Mouse (Mus musculus) CH12F3 (cell line): ENCODE results near the gene Gm20388.

ENCODE experiments used
- in situ Hi-C: fragments of 300-500 bp; cut with MboI; formaldehyde crosslinking; loops from 2 replicates; pipeline ENCODE4 v1.14.3; 2020; ENCODE audit warnings: low sequenced_read_pairs

The Gm20388 gene

DNA sequence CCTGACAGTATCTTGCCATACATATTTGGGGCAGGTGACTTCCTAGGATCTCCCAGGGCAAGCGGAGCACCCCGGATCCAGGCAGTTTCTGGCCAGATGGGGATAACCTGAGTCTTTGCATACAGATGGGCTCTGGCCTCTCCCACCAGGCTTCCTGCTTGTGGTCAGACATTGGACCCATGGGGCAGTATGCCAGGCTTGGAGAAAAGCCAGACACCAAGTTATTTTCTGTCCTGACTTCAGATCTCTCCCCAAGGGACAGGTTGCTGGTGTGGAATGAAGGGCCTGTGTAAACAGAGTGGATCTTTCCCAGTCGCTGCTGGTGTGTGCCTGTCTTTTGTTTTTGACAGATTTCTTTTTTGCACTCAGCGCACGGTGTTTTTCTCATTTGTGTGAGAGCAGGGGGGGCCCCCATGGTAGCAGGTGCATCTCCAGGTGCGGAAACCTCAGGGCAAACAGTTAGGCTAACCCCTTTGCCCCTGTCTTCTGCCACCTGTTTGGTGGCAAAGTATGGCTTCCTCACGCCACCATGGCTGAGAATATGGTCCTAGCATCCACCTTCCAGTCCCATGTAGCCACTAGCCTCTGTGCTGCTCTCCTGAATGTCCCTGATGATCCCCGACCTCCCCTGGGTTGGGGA lies 632.9 kb downstream of the Gm20388 start:
- in situ Hi-C loops = no loop called here

DNA sequence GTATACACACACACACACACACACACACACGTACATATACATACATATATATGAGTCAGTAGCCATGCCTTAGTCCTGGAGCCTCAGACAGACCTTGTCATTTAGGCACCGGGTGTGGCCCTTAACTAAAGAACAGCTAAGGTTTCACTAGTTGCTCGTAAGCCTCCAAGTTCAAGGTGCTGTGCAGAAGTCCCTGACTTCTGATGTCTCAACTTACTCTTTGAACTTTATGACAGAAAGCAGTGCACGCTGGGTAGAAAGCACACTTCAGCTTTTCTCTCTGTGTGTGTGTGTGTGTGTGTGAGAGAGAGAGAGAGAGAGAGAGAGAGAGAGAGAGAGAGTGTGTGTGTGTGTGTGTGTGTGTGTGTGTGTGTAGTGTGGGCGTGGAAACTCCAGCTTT lies 633.5 kb downstream of the Gm20388 start:
- in situ Hi-C loops = no loop called here

DNA sequence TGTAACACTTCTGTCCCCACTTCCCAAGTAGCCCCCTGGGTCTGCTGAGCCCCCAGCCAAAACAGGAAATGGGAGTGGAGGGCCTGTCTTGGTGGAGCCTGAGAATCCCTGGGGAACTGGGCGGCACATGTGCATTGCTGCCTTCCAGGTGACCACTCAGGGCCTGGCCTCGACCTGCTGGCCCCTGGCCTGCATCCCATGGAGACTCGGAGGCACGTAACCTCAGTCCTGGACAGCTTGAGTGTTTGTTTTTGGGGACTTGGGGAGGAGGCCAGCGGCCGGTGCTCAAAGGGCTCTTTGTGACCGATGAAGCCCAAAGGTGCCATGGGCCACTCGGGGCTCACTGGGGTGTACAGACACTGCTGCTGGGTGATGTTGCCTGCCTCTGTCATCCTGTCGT lies 636.9 kb downstream of the Gm20388 start:
- in situ Hi-C loops = no loop called here

DNA sequence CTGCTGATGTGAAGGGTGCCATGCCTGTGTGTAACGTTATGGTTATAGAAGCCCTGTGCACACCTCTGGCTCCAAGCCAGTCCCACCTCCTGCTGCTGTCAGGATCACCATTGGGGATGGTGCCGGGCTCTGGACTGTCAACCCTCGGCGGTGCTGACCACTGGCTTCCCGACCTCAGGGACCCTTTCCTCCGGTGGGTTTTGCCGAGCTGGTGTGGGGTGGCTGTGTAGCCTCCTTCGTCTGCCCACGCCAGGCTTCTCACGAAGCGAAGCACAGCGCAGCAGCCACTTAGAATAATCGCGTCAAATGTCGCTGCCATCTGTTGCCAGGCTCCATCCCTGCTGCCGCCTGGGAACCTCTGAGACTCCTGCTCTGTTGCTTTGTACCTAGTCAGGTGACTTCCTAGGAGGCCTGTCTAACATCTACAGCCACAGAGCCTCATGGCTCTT lies 637.7 kb downstream of the Gm20388 start:
- in situ Hi-C loops = no loop called here

DNA sequence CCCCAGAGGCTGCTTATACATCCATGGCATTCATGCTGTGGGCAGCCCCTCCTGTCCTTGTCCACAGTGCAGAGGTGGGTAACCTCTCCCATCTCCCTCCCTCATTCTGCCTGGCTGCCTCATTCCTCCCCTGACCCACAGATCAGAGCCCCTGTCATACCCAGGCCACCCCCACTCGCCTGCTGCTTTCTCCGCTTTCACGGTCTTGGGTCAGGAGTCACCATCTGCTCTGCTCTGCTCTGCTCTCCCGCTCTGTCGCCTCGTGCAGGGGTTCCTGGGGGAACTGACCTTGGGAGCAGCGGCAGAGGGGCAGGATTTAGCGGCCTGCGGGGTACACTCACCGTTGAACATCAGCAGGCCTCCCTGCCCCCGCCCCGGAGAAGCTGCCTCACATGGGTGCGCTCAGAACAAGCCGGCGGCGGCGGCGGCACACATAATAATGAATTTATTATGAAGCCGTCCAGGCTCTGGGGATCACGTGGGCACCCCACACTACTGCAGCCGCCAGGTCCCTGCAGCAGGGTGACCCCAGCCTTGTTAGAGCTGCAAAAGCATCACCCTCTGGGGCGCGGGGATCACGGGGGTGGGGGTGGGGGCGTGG lies 638.8 kb downstream of the Gm20388 start:
- in situ Hi-C loops = no loop called here

DNA sequence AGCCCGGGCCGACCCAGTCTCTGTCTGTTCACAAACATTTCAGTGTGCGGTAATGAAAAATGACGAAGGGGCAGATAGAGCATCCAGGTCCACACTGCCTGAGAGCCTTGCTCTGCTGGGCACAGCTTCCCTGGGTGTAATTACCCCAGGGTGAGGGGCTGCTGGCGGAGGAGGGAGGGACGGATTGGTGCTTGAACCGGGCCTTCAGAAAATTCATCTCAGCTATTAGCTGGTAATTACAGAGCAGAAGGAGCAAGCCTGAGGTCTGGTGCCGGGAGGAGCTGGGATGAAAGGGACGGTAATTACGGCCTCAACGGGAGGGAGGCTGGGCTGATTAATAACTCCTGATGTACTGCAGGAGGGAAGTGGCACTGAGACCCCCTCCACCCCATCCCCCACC lies 639.3 kb downstream of the Gm20388 start:
- in situ Hi-C loops = no loop called here

DNA sequence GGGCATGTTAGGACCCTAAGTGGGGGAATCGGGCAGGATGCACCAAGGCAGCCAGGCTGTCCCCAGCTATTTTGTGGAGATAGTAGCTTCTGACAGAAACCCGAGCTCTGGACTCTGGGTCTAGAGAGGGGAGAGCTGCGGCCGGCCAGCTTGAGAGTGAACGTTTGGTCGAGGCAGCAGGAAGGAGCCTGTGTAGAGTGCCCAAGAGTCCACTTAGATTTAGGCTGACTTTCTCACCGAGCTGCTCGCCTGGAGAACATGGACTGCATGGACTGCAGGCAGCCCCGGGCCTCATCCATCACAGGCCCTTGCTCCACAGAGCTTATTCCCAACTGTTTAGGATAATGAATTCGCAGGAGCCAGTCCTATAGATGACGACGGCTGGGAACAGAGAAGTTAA lies 639.8 kb downstream of the Gm20388 start:
- in situ Hi-C loops = no loop called here

DNA sequence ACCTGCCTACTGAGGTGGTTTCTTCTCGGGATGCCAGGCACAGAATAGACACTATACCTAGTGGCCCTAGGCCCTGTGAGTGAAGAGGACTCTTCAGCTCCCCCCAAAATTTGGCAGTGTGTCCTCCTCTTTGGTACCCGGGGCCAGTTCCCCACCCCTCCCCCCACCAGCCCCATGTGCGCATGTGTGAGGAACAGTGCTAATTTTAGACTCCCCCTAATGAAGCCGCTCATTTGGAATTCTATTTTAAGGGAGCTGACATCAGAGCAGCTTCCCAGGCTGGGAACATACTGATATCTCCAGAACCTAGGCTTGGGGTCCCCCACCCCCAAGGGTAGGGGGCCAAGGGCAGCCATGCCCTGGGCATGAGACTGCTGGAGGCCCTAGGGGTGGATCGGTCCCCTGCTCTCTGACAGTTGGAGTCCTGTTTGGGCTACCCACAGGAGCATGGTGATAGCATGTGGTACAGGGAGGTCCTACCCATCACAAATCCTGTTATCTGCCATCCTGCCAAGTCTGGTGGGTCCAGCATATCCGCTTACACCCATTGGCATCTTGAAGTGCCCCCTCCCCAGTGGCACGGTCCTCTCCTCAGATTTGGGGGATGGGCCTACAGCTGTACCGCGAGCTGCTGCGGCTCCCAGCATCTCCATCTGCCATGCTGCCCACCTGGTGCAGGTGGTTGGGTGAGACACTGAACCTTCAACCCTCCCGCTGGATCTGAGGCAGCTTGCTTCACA lies 640.5 kb downstream of the Gm20388 start:
- in situ Hi-C loops = no loop called here

DNA sequence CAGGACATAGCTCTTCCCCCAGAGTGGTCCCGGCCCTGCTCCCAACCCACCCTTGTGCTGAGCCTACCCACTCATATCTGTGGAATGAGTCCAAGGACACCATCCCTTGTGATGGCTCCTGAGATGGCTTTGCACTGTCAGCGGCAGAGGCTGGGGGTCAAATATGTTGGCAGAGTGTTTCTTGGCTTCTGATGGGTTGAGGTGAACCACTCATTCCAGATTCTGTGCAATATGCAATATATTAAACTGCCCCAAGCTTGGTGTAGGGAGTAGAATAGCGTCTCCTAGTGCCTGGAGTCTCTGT lies 641.0 kb downstream of the Gm20388 start:
- in situ Hi-C loops = no loop called here

DNA sequence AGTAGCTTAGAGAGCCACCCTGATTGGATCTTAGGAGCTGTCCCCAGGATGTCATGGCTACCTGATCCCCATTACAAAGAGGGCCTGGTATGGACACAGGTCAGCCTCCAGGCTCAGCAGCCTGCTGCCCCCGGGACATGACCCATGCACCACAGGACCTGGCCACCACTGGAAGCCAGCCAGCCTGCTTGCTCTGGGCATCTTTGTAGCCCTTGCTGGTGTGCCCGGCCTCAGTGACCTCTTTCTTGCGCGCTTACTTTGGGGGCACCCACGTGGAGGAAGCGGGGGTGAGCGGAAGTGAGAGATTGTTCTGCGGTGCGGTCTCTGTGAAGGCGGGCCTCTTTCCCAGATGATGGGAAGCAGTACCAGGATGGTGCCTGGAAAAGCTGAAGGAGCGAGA lies 641.9 kb downstream of the Gm20388 start:
- in situ Hi-C loops = no loop called here

DNA sequence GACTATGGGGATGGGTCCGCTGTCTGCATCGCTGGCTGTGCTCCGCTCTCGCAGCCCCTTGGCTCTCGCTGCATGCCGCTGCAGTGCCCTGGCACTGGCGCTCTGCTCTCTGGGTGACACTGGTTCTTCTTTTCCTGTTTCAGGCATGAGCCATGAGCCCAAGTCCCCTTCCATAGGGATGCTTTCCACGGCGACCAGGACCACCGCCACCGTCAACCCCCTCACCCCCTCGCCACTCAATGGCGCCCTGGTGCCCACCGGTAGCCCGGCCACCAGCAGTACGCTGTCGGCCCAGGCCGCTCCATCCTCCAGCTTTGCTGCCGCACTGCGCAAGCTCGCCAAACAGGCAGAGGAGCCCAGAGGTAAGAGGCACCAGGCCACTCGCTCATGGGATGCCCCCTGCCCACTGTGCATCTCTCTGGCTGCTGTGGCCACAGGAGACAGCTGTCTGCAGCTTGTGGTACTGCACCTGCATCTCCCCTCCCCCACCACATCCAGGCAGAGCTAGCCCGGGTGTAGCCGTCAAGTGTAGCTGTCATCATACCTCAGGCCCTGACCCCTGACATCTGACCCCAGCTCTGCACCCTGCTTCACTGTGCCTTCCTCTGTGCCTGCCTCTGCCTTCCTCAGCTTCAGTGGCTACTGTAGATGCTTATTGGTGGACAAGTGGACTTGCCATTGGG lies 642.9 kb downstream of the Gm20388 start:
- in situ Hi-C loops = no loop called here

DNA sequence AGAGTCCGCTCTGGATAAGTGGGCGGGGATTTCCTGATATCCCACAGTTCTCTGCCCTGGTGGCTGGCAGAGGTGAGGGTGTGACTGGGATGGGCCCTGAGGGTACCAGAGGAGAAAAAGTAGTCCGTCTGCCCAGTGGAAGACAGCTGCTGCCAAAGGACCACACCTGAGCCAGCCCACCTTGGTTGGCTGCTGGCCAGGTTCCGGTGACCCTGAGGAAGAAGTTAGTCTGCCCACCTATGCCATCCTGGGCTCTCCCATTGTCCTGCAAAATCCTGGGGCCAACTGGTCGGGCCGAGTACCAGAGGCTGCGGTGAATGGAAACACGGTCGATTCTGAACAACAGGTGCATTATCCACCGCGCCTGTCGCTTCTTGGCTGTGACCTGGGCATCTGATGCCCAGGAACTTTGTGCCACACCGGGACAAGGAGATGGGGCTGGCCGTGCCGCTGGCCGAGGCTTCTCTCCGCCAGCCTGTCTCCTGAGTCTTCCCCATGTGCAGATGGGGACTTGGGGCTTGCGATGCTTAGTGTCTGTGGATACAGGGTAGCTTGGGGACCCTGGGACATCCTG lies 643.9 kb downstream of the Gm20388 start:
- in situ Hi-C loops = no loop called here

DNA sequence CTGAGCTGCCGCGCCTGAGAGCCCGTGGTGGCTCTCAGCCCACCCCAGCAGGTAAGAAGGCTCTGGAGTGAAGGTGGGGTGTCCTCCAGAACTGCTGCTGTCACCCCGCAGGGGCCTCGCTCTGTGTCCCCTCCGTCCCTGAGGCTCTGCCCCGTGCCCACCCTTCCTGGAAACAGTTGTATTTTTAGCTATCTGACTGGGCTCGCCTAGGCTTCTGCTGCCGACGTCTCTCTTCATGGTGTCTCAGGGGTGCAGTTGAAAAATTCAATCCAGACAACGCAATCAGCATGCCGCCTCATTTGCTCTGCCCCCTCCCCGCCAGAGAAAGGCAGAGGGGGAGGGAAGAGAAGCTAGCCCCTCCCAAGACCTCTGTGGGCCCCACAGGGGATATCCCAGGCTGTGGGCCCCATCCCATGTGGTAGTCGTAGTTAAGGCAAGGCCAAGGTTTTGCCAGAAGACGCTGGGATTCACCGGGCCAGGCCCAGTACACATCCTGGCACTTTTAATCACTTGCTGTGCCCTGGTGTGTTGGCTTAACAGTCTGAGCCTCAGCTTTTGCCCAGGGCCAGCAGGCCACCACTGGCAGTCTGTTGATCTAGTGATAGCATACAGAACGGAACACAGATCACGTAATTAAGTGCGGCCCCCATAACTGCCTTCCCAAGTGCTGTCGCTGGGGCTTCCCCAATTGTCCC lies 645.7 kb downstream of the Gm20388 start:
- in situ Hi-C loops = no loop called here

DNA sequence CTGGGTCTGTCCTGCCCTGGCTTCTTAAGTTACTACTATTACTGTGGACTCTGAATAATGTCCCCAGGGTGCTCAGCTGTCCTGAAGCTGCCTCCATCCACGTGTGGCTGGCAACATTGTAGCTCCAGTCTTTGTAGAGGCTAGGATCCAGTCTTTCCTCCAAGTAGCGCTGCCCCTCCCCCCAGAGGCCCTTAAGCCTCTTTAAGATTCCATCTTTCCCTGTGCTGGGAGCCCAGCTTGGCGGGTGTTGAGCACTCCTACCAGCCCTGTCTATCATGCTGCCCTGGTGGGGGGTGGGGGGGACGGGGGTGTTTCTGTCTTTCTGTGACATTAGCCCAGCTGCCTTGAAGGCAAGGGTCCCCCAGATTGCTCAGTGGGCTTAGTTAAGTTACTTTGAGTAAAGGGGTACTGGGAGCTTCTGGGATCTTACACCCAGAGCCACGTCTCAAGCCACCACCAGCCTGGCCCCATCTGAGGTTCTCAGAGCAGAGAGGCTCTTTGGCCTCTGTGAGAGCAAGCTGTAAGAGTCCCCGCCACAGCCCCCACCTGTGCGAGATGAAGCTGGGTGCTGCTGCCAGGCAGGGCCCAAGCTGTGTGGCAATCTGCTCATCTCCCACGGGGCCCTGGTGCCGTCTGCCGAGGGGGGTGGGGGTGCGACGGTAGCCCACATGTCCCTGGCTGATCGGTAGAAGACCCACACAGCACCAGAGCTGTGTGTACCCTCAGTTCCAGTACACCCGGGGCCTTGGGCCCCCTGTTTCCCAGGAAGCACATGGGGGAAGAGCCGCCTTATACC lies 646.7 kb downstream of the Gm20388 start:
- in situ Hi-C loops = no loop called here

DNA sequence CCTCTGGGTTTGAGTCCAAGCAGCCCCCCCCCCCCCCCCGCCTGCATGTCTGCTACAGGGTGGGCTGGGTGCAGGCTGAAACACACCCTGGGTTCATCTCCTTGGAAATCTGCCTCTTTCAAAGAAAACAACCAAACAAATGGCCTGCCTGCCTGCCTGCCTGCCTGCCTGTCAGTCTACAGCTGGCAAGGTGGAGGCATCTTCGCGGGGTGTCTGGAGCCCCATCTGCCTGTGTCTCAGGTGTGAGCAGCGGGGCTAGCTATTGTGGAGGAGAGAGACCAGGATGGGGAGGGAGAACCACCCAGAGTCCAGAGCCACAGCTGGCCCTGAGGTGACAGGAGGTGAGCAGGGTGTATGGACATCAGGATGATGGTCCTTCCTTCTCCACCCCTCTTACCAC lies 647.5 kb downstream of the Gm20388 start:
- in situ Hi-C loops = no loop called here

DNA sequence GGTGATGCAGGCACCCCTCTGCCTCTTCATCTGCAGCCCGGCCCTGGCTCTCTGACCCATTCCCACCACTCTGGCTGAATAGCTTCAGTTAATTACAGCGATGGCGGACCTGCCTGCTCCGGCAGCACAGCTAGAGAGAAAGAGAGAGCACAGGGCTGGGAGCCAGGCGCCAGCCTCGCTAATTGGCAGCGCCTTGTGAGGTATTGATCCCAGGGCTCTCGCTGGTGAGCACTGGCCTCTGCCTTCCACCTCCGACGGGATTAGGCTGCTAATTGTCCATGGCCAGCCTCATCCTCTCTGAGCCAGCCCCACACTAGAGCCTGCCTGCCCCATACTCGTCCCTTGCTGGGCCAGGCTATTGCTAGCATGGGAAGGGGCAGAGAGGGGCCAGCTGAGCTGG lies 649.0 kb downstream of the Gm20388 start:
- in situ Hi-C loops = no loop called here

DNA sequence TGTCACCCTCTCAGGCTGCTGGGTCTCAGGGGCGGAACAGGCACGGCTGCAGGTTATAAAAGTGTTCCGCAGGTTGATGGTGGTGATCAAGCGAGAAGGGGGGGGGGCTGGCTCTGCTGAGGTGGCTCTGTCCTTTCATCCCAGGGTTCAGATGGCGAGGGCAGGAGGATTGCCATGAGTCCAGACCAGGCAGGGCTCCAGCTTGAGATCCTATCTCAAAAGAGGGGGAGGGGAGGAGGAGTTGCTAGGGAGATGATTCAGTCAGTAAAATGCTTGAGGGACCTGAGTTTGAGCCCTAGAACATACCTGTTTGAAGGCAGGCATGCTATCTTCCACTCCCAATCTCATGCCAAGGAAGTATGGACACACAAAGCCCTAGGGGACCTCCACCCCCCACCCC lies 649.9 kb downstream of the Gm20388 start:
- in situ Hi-C loops = no loop called here

DNA sequence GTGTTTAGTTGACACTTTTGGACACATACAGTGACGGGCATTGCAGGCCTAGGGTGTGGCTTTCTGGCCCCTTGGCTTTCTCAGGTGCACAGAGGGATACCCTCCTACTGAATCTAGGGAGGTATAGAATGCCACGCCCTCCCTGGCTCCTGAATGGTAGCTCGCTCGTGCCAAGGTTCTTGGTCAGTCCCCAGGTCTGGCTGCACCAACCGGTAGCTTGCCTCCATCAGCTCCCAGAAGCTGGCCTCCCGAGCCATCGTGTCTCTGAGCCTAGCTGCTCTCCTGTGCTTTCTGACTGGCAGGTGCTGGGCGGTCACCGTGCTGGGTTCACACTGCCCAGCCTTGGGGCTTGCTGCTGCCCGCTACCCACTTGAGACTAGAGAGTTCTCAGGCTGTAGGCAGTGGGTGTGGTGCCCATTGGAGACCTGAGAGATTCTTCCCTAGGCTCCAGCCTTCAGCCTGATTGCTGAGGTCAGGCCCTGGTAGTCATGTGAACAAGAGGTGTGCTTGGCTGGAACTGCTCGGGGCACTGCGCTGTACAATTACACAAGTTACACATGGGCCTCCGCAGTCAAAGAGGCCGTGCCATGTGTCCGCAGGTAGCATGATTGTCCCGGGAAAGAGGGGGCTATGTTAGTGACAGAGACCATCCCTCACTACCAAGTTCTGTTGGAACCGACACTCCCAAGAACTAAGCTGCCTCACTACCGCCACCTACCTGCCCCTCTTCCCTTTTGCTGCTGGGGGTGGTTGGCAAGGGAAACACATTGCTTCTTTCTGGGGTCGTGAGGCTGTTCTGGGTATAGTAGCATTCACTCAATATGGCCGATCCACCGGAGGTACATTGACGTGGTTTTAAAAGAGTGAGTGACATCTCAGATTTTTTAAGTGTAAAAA lies 651.1 kb downstream of the Gm20388 start:
- in situ Hi-C loops = no loop called here

DNA sequence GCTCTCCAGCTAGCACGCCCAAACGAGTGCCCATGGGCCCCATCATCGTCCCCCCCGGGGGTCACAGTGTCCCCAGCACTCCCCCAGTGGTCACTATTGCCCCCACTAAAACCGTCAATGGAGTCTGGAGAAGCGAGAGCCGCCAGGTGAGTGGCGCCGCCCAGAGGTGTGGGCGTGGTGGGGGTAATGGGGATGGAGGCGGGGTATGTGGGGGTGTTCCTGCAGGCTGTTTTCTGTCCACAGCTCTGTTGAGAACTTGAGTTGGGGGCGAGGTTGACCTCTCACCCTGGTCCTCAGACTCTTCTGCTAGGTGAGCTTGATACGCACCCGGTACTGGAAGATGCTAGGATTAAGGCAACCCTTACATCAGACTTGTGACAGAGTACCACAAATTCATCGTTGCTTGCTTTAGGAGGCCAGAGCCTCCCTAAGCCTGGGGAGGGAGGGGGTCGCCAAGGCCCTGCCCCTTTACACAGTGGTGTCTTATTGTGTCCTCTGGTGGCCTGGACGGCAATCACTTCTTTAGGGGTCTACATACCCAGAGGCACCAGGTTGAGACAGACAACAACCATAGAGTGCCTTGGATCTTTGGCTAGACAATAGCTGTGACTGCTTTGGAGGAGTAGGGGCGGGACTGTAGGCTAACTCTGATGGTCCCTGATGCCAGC lies 652.2 kb downstream of the Gm20388 start:
- in situ Hi-C loops = no loop called here
